Mouse (Mus musculus) stomach, embryonic 14.5 days (tissue): ENCODE measurements around the gene Ddx47. TPM values are rescaled to one million over a fixed set of nuclear protein-coding genes. Genes with fewer than 3 reads are reported as not detected.

Experiments
- ATAC-seq: fragments of 200-750 bp; cut with Nextera tagmentation; 2 replicates; pipeline ENCODE4 v1.8.0; 2017; ENCODE audit warnings: low read depth, moderate TSS enrichment; ENCODE audit not compliant: insufficient number of reproducible peaks, insufficient read depth, low FRiP score
- H3K27ac ChIP-seq: fragments of 300-500 bp; sonication (generic); 2 replicates; pipeline ENCODE4 v1.5.1; 2014; ENCODE audit warnings: mild to moderate bottlenecking, low read length, moderate library complexity, mixed read lengths
- H3K27me3 ChIP-seq: fragments of 300-500 bp; sonication (generic); 2 replicates; pipeline ENCODE4 v1.6.1; 2014; ENCODE audit warnings: low read length, control low read depth, mixed read lengths; ENCODE audit not compliant: control insufficient read depth, insufficient read depth
- H3K36me3 ChIP-seq: fragments of 300-500 bp; sonication (generic); 2 replicates; pipeline ENCODE4 v1.6.1; 2014; ENCODE audit warnings: mild to moderate bottlenecking, control low read depth, low read length, moderate library complexity, mixed read lengths; ENCODE audit not compliant: control insufficient read depth, insufficient read depth
- H3K4me1 ChIP-seq: fragments of 300-500 bp; sonication (generic); 2 replicates; pipeline ENCODE4 v1.6.1; 2014; ENCODE audit warnings: low read length, control low read depth, mixed read lengths; ENCODE audit not compliant: control insufficient read depth, insufficient read depth
- H3K4me2 ChIP-seq: fragments of 300-500 bp; sonication (generic); replicated peaks from 2 replicates; pipeline ENCODE4 v1.6.1; 2014; ENCODE audit warnings: low read depth, low read length, control low read depth
- H3K4me3 ChIP-seq: fragments of 300-500 bp; sonication (generic); 2 replicates; pipeline ENCODE4 v1.5.1; 2014; ENCODE audit warnings: low read depth, low read length, control low read depth
- H3K9ac ChIP-seq: fragments of 300-500 bp; sonication (generic); replicated peaks from 2 replicates; pipeline ENCODE4 v1.6.1; 2014; ENCODE audit warnings: low read depth, mild to moderate bottlenecking, control low read depth, low read length, moderate library complexity, mixed read lengths
- H3K9me3 ChIP-seq: fragments of 300-500 bp; sonication (generic); 2 replicates; pipeline ENCODE4 v1.6.1; 2016; ENCODE audit warnings: low read depth, low read length, control low read depth; ENCODE audit not compliant: control insufficient read depth
- WGBS: fragments of 180-500 bp; shearing (Covaris S2); extraction: QIAGEN DNeasy Blood & Tissue Kit; methylation state at CpG from one replicate; pipeline ENCODE4 v1.1.7; 2014; 5-methylcytosine and 5-hydroxymethylcytosine counted together
- polyA plus RNA-seq: library from polyadenylated mRNA; unstranded; fragments of >200 nt; fragmentation: Nextera tagmentation; extraction: Ambion mirVana; gene quantifications from 2 replicates; pipeline ENCODE4 v1.2.1, GENCODE M21; 2014

The Ddx47 gene
- polyA plus RNA-seq, 1 experiment from 2014 or later: 107 TPM

- ATAC-seq: no peak
- H3K4me2 ChIP-seq: no peak overlapping the region
- no peaks in the 10 kb centered on the region for H3K4me1 ChIP-seq
- H3K4me3 ChIP-seq: no peak overlapping the region
- 85% methylated on average over 2 of the region's 2 CpGs for WGBS
- H3K36me3 ChIP-seq: no peaks in the 10 kb centered on the region
- no peaks in the 10 kb centered on the region for H3K9me3 ChIP-seq
- H3K9ac ChIP-seq: no peak overlapping the region
- no peaks in the 10 kb centered on the region for H3K27me3 ChIP-seq
- H3K27ac ChIP-seq: no peak overlapping the region
Observed at GRCm38 (mm10) chr6:134996918-134997317, 14.5 kb upstream of the Ddx47 start.

- no peaks in the 10 kb centered on the region for H3K36me3 ChIP-seq
- H3K4me1 ChIP-seq: no peaks in the 10 kb centered on the region
- 82% methylated on average over 8 of the region's 8 CpGs for WGBS
- no peak overlapping the region for H3K9ac ChIP-seq
- no peak for ATAC-seq
- H3K4me2 ChIP-seq: no peak overlapping the region
- no peak overlapping the region for H3K4me3 ChIP-seq
- no peaks in the 10 kb centered on the region for H3K9me3 ChIP-seq
- no peak overlapping the region for H3K27ac ChIP-seq
- no peaks in the 10 kb centered on the region for H3K27me3 ChIP-seq
Observed at GRCm38 (mm10) chr6:134998076-134998475, 13.3 kb upstream of the Ddx47 start.

- Histone ChIP-seq H3K9me3 (no peaks in the 10 kb centered on the region), H3K36me3 (no peaks in the 10 kb centered on the region), H3K4me2 (no peak overlapping the region), H3K4me1 (no peaks in the 10 kb centered on the region), H3K27me3 (no peaks in the 10 kb centered on the region), H3K27ac (no peak overlapping the region), H3K9ac (no peak overlapping the region), H3K4me3 (no peak overlapping the region)
- no peak for ATAC-seq
- WGBS: 56% methylated on average over 3 of the region's 3 CpGs
Observed at GRCm38 (mm10) chr6:134998781-134999180, 12.6 kb upstream of the Ddx47 start.

GRCm38 (mm10) chr6:135000272-135000671 is 11.1 kb upstream of the Ddx47 start:
- no peak overlapping the region for H3K4me3 ChIP-seq
- no peaks in the 10 kb centered on the region for H3K4me1 ChIP-seq
- H3K9ac ChIP-seq: no peak overlapping the region
- no peak overlapping the region for H3K27ac ChIP-seq
- H3K4me2 ChIP-seq: no peak overlapping the region
- WGBS: 55% methylated on average over 4 of the region's 4 CpGs
- H3K9me3 ChIP-seq: no peaks in the 10 kb centered on the region
- no peaks in the 10 kb centered on the region for H3K27me3 ChIP-seq
- H3K36me3 ChIP-seq: no peaks in the 10 kb centered on the region
- no peak for ATAC-seq

- Histone ChIP-seq H3K9ac (no peak overlapping the region), H3K4me3 (no peak overlapping the region), H3K4me2 (no peak overlapping the region), H3K27me3 (no peaks in the 10 kb centered on the region), H3K27ac (no peak overlapping the region), H3K9me3 (no peaks in the 10 kb centered on the region), H3K36me3 (no peaks in the 10 kb centered on the region), H3K4me1 (no peaks in the 10 kb centered on the region)
- WGBS: 87% methylated on average over 4 of the region's 4 CpGs
- no peak for ATAC-seq
Observed at GRCm38 (mm10) chr6:135001991-135002390, 9.4 kb upstream of the Ddx47 start.

- no peaks in the 10 kb centered on the region for H3K27me3 ChIP-seq
- H3K9ac ChIP-seq: no peak overlapping the region
- H3K4me2 ChIP-seq: no peak overlapping the region
- WGBS: 87% methylated on average over 4 of the region's 4 CpGs
- H3K36me3 ChIP-seq: no peaks in the 10 kb centered on the region
- no peak overlapping the region for H3K4me3 ChIP-seq
- H3K27ac ChIP-seq: no peak overlapping the region
- ATAC-seq: no peak
- H3K9me3 ChIP-seq: no peaks in the 10 kb centered on the region
- no peaks in the 10 kb centered on the region for H3K4me1 ChIP-seq
Observed at GRCm38 (mm10) chr6:135006372-135006771, 5.0 kb upstream of the Ddx47 start.

- peak; percentile 39 for ATAC-seq
Observed at GRCm38 (mm10) chr6:135011734-135012116, 313 bp downstream of the Ddx47 start.

GRCm38 (mm10) chr6:135017211-135017610 is 5.8 kb downstream of the Ddx47 start:
- no peak overlapping the region for H3K4me2 ChIP-seq

More at GRCm38 (mm10) chr6:135011734-135012116, 313 bp downstream of the Ddx47 start:
- 2% methylated on average over 14 of the region's 14 CpGs for WGBS
- H3K4me1 ChIP-seq: 0 out of 2 replicates have a peak, but pooled peaks cover 4% of the 10 kb centered on the region
- H3K36me3 ChIP-seq: peaks cover 31% of the 10 kb centered on the region
- no peaks in the 10 kb centered on the region for H3K9me3 ChIP-seq
- H3K4me2 ChIP-seq: peak overlapping the region; percentile 72
- no peak overlapping the region for H3K27ac ChIP-seq
- peak overlapping the region; percentile 72 for H3K9ac ChIP-seq
- no peaks in the 10 kb centered on the region for H3K27me3 ChIP-seq
- peak overlapping the region; percentile 82 for H3K4me3 ChIP-seq

GRCm38 (mm10) chr6:135019564-135019963 is 8.2 kb downstream of the Ddx47 start:
- H3K27ac ChIP-seq: no peak overlapping the region
- no peak for ATAC-seq
- peaks cover 88% of the 10 kb centered on the region for H3K36me3 ChIP-seq
- no peaks in the 10 kb centered on the region for H3K27me3 ChIP-seq
- no peak overlapping the region for H3K9ac ChIP-seq
- H3K9me3 ChIP-seq: no peaks in the 10 kb centered on the region
- H3K4me3 ChIP-seq: no peak overlapping the region
- WGBS: 88% methylated on average over 10 of the region's 10 CpGs
- no peak overlapping the region for H3K4me2 ChIP-seq
- H3K4me1 ChIP-seq: no peaks in the 10 kb centered on the region

More at GRCm38 (mm10) chr6:135017211-135017610, 5.8 kb downstream of the Ddx47 start:
- peaks cover 82% of the 10 kb centered on the region for H3K36me3 ChIP-seq
- no peak overlapping the region for H3K4me3 ChIP-seq
- H3K27ac ChIP-seq: no peak overlapping the region
- no peaks in the 10 kb centered on the region for H3K9me3 ChIP-seq
- WGBS: 91% methylated on average over 11 of the region's 11 CpGs
- no peak overlapping the region for H3K9ac ChIP-seq
- no peak for ATAC-seq
- H3K4me1 ChIP-seq: 0 out of 2 replicates have a peak, but pooled peaks cover 2% of the 10 kb centered on the region
- H3K27me3 ChIP-seq: no peaks in the 10 kb centered on the region
